Mouse (Mus musculus) CH12.LX (cell line): ENCODE data around the gene Inha. TPM values are rescaled to one million over a fixed set of nuclear protein-coding genes. Genes with fewer than 3 reads are reported as not detected.

Experiments
- DNase-seq: peaks from one replicate; pipeline ENCODE4 v3.0.0-alpha.2; 2013; ENCODE audit errors: extremely low read depth
- H3K27ac ChIP-seq: 2 replicates; pipeline ENCODE4 v1.5.1; 2012; ENCODE audit warnings: low read depth, mild to moderate bottlenecking, control low read depth, moderate library complexity; ENCODE audit not compliant: insufficient read depth
- H3K27me3 ChIP-seq: replicated peaks from 2 replicates; pipeline ENCODE3; 2012; ENCODE audit warnings: inconsistent platforms
- H3K36me3 ChIP-seq, 2 experiments: replicated peaks in 1 of 2; 2 replicates each; pipeline versions ENCODE3 to v1.6.1; 2012; ENCODE audit warnings: inconsistent platforms in 1 of 2, low read length in 1 of 2, mild to moderate bottlenecking in 1 of 2, mixed read lengths in 1 of 2, moderate library complexity in 1 of 2; ENCODE audit not compliant: control insufficient read depth in 1 of 2, insufficient read depth in 1 of 2
- H3K4me1 ChIP-seq, 2 experiments: 2 replicates each; pipeline ENCODE4 v1.6.1; 2012; ENCODE audit warnings: inconsistent platforms in 1 of 2, moderate library complexity in 1 of 2; ENCODE audit not compliant: insufficient read depth in 2 of 2, control insufficient read depth in 1 of 2
- H3K4me2 ChIP-seq: 2 replicates; pipeline ENCODE4 v1.6.1; 2012; ENCODE audit warnings: low read depth, mild to moderate bottlenecking, control low read depth; ENCODE audit not compliant: poor library complexity, insufficient read depth, severe bottlenecking
- H3K4me3 ChIP-seq, 3 experiments: fragments of 150-350 bp in 1 of 3; sonication (generic) in 1 of 3; replicated peaks in 1 of 3; 2 replicates each; pipeline versions ENCODE3 to v1.5.1; 2011 to 2012; ENCODE audit warnings: low read depth in 2 of 3, low read length in 2 of 3, mild to moderate bottlenecking in 2 of 3, moderate library complexity in 2 of 3, control low read depth in 1 of 3, improper control_type of control experiment in 1 of 3, inconsistent platforms in 1 of 3, mixed read lengths in 1 of 3; ENCODE audit not compliant: poor library complexity in 1 of 3
- H3K79me2 ChIP-seq: replicated peaks from 2 replicates; pipeline ENCODE4 v1.6.1; 2012; ENCODE audit warnings: mild to moderate bottlenecking, moderate library complexity; ENCODE audit not compliant: control insufficient read depth, poor library complexity, insufficient read depth, severe bottlenecking; ENCODE audit errors: extremely low read depth
- H3K9ac ChIP-seq: 2 replicates; pipeline ENCODE4 v1.6.1; 2012; ENCODE audit warnings: low read depth, mild to moderate bottlenecking, control low read depth, moderate library complexity; ENCODE audit not compliant: insufficient read depth
- H3K9me3 ChIP-seq: replicated peaks from 2 replicates; pipeline ENCODE3; 2012; ENCODE audit warnings: low read length, inconsistent platforms, mixed read lengths
- BHLHE40 ChIP-seq: IDR thresholded peaks from 2 replicates; pipeline ENCODE4 v1.6.1; 2011; ENCODE audit warnings: mild to moderate bottlenecking, low read depth, low read length, improper control_type of control experiment
- E2F4 ChIP-seq: IDR thresholded peaks from 2 replicates; pipeline ENCODE4 v1.6.1; 2011; ENCODE audit warnings: low read depth, low read length, improper control_type of control experiment; ENCODE audit not compliant: insufficient replicate concordance
- EP300 ChIP-seq: IDR thresholded peaks from 2 replicates; pipeline ENCODE4 v1.6.1; 2011; ENCODE audit warnings: low read length, improper control_type of control experiment
- ETS1 ChIP-seq: conservative IDR thresholded peaks from 2 replicates; pipeline ENCODE4 v1.6.1; 2012; ENCODE audit warnings: low read depth, mild to moderate bottlenecking, inconsistent platforms, low read length, improper control_type of control experiment, moderate library complexity
- GABPA ChIP-seq: IDR thresholded peaks from 2 replicates; pipeline ENCODE4 v1.6.1; 2012; ENCODE audit warnings: low read depth, low read length, improper control_type of control experiment, inconsistent platforms; ENCODE audit not compliant: insufficient replicate concordance
- IRF4 ChIP-seq: IDR thresholded peaks from 2 replicates; pipeline ENCODE4 v1.6.1; 2014; ENCODE audit warnings: low read depth, mild to moderate bottlenecking, inconsistent platforms, low read length, improper control_type of control experiment
- JUND ChIP-seq: conservative IDR thresholded peaks from 2 replicates; pipeline ENCODE4 v1.6.1; 2011; ENCODE audit warnings: low read depth, low read length, improper control_type of control experiment
- KAT2A ChIP-seq: IDR thresholded peaks from 2 replicates; pipeline ENCODE4 v1.6.1; 2012; ENCODE audit warnings: low read length, improper control_type of control experiment, inconsistent platforms; ENCODE audit not compliant: insufficient replicate concordance
- MAFK ChIP-seq: IDR thresholded peaks from 2 replicates; pipeline ENCODE4 v1.6.1; 2011; ENCODE audit warnings: low read length, improper control_type of control experiment; ENCODE audit not compliant: insufficient replicate concordance
- MAX ChIP-seq: IDR thresholded peaks from 2 replicates; pipeline ENCODE4 v1.6.1; 2011; ENCODE audit warnings: low read length, improper control_type of control experiment
- MEF2A ChIP-seq: IDR thresholded peaks from 2 replicates; pipeline ENCODE4 v1.6.1; 2014; ENCODE audit warnings: low read depth, mild to moderate bottlenecking, inconsistent platforms, low read length, improper control_type of control experiment, borderline replicate concordance
- MYC ChIP-seq: IDR thresholded peaks from 2 replicates; pipeline ENCODE4 v1.6.1; 2011; ENCODE audit warnings: low read depth, mild to moderate bottlenecking, improper control_type of control experiment, low read length
- NRF1 ChIP-seq: IDR thresholded peaks from 2 replicates; pipeline ENCODE4 v1.6.1; 2014; ENCODE audit warnings: low read depth, mild to moderate bottlenecking, inconsistent platforms, low read length, improper control_type of control experiment, moderate library complexity
- PAX5 ChIP-seq: IDR thresholded peaks from 2 replicates; pipeline ENCODE4 v1.6.1; 2012; ENCODE audit warnings: low read length, inconsistent platforms, mixed read lengths
- POLR2A ChIP-seq: IDR thresholded peaks from 2 replicates; pipeline ENCODE4 v1.6.1; 2011; ENCODE audit warnings: low read depth, mild to moderate bottlenecking, improper control_type of control experiment, low read length
- POLR2AphosphoS2 ChIP-seq: IDR thresholded peaks from 2 replicates; pipeline ENCODE4 v1.6.1; 2011; ENCODE audit warnings: low read depth, low read length, improper control_type of control experiment
- RAD21 ChIP-seq: IDR thresholded peaks from 2 replicates; pipeline ENCODE4 v1.6.1; 2011; ENCODE audit warnings: low read depth, mild to moderate bottlenecking, low read length, improper control_type of control experiment, moderate library complexity
- RCOR1 ChIP-seq: conservative IDR thresholded peaks from 2 replicates; pipeline ENCODE4 v1.6.1; 2012; ENCODE audit warnings: low read depth, mild to moderate bottlenecking, inconsistent platforms, low read length, improper control_type of control experiment
- SMC3 ChIP-seq: IDR thresholded peaks from 2 replicates; pipeline ENCODE4 v1.6.1; 2011; ENCODE audit warnings: low read depth, low read length, improper control_type of control experiment
- TBP ChIP-seq: conservative IDR thresholded peaks from 2 replicates; pipeline ENCODE4 v1.6.1; 2011; ENCODE audit warnings: low read depth, low read length, improper control_type of control experiment
- TCF12 ChIP-seq: IDR thresholded peaks from 2 replicates; pipeline ENCODE4 v1.6.1; 2014; ENCODE audit warnings: low read depth, mild to moderate bottlenecking, inconsistent platforms, low read length, improper control_type of control experiment
- UBTF ChIP-seq: IDR thresholded peaks from 2 replicates; pipeline ENCODE4 v1.6.1; 2012; ENCODE audit warnings: low read depth, mild to moderate bottlenecking, inconsistent platforms, low read length, improper control_type of control experiment, moderate library complexity
- USF2 ChIP-seq: conservative IDR thresholded peaks from 2 replicates; pipeline ENCODE4 v1.6.1; 2011; ENCODE audit warnings: low read depth, low read length, improper control_type of control experiment
- ZC3H11A ChIP-seq: IDR thresholded peaks from 2 replicates; pipeline ENCODE4 v1.6.1; 2012; ENCODE audit warnings: low read depth, mild to moderate bottlenecking, inconsistent platforms, low read length, improper control_type of control experiment
- ZKSCAN1 ChIP-seq: IDR thresholded peaks from 2 replicates; pipeline ENCODE4 v1.6.1; 2012; ENCODE audit warnings: low read depth, inconsistent platforms, low read length, improper control_type of control experiment, borderline replicate concordance
- ZNF384 ChIP-seq: IDR thresholded peaks from 2 replicates; pipeline ENCODE4 v1.6.1; 2012; ENCODE audit warnings: low read depth, low read length, improper control_type of control experiment, inconsistent platforms
- dilution Hi-C: fragments of 300-500 bp; cut with MboI; formaldehyde crosslinking; loops from 2 replicates; pipeline ENCODE4 v1.14.3; 2020; ENCODE audit warnings: low sequenced_read_pairs; ENCODE audit not compliant: extremely low pct_unique_long_range_greater_than_20kb, extremely low pct_ligation_motif_present
- in situ Hi-C: fragments of 300-500 bp; cut with MboI; formaldehyde crosslinking; loops from 3 replicates; pipeline ENCODE4 v1.14.3; 2019; ENCODE audit warnings: low sequenced_read_pairs, low pct_ligation_motif_present, low pct_unique_long_range_greater_than_20kb, mixed read lengths
- polyA plus RNA-seq: library from polyadenylated mRNA; unstranded; fragments of >175 nt; gene quantifications from 2 replicates; pipeline ENCODE4 v1.2.1, GENCODE M21; 2012; ENCODE audit warnings: low read depth; ENCODE audit not compliant: insufficient read length
- total RNA-seq, 2 experiments: library from RNA; depleted of rRNA; stranded (reverse); fragments of 300-350 nt in 1 of 2; fragments of >200 nt in 1 of 2; gene quantifications; 2 replicates each; pipeline ENCODE4 v1.2.3; 2012 to 2014

The Inha gene
- total and polyA plus RNA-seq, 3 experiments = not detected

GRCm38 (mm10) chr1:75533325-75534252 lies 26.7 kb downstream of the Inha start:
- DNase-seq = peak; percentile 39
- Histone ChIP-seq H3K79me2 (no peaks in the 10 kb centered on the region), H3K4me2 (no peak overlapping the region), H3K27me3 (no peaks in the 10 kb centered on the region), H3K9me3 (peaks cover 7% of the 10 kb centered on the region), H3K9ac (no peak overlapping the region), H3K4me1 (peaks cover 17 to 28% of the 10 kb centered on the region in 2 experiments), H3K27ac (no peak overlapping the region), H3K36me3 (peaks cover 37 to 89% of the 10 kb centered on the region in 2 experiments), H3K4me3 (no peak overlapping the region)
- TF ChIP-seq TBP (no peak), UBTF (no peak), IRF4 (no peak), SMC3 (no peak), RAD21 (no peak), POLR2AphosphoS2 (no peak), TCF12 (peak; percentile 46; the same call in 1 of the 2 replicates), ETS1 (0 out of 2 replicates have a peak, but pooled peaks have one; percentile 49), MAX (no peak), GABPA (no peak), ZC3H11A (no peak), NRF1 (no peak), EP300 (peak; percentile 25; the same call in 1 of the 2 replicates), ZKSCAN1 (no peak), BHLHE40 (peak; percentile 52), E2F4 (no peak), MAFK (peak; percentile 65), JUND (no peak), MYC (no peak), KAT2A (no peak)
- in situ Hi-C loops (no loop called here), dilution Hi-C loops (no loop called here)

GRCm38 (mm10) chr1:75537587-75537986 lies 30.7 kb downstream of the Inha start:
- TF ChIP-seq POLR2A (no peak), ETS1 (no peak), PAX5 (no peak), JUND (no peak), UBTF (no peak), USF2 (no peak), ZKSCAN1 (no peak), KAT2A (no peak), ZNF384 (no peak), ZC3H11A (no peak), E2F4 (no peak), TCF12 (no peak), RCOR1 (no peak), RAD21 (no peak), MEF2A (no peak), POLR2AphosphoS2 (no peak), TBP (no peak), IRF4 (no peak)
- DNase-seq = no peak
- dilution Hi-C loops (no loop called here), in situ Hi-C loops (no loop called here)
- no peaks in the 10 kb centered on the region for H3K27me3 ChIP-seq
- no peak overlapping the region for H3K9ac ChIP-seq
- H3K4me2 ChIP-seq = no peak overlapping the region
- H3K9me3 ChIP-seq = peaks cover under 1% of the 10 kb centered on the region
- peaks cover 11 to 19% of the 10 kb centered on the region in 2 experiments for H3K4me1 ChIP-seq
- H3K27ac ChIP-seq = no peak overlapping the region
- H3K4me3 ChIP-seq = no peak overlapping the region
- H3K79me2 ChIP-seq = no peaks in the 10 kb centered on the region
- peaks cover 25 to 50% of the 10 kb centered on the region in 2 experiments for H3K36me3 ChIP-seq
